Mouse (Mus musculus) neural tube, embryonic 11.5 days (tissue): ENCODE measurements around the gene Rpl28. TPM values are rescaled to one million over a fixed set of nuclear protein-coding genes. Genes with fewer than 3 reads are reported as not detected.

Experiments used
- ATAC-seq: fragments of 200-750 bp; cut with Nextera tagmentation; 2 replicates; pipeline ENCODE4 v1.8.0; 2017; ENCODE audit warnings: moderate number of reproducible peaks, mild to moderate bottlenecking, moderate TSS enrichment, moderate library complexity; ENCODE audit not compliant: insufficient read depth, low FRiP score, low TSS enrichment
- DNase-seq: peaks from one replicate; pipeline ENCODE4 v3.0.0-alpha.2; 2015; ENCODE audit warnings: low spot score
- H3K27ac ChIP-seq: fragments of 300-500 bp; sonication (generic); 2 replicates; pipeline ENCODE4 v1.5.1; 2014; ENCODE audit warnings: low read depth, mild to moderate bottlenecking, low read length
- H3K27me3 ChIP-seq: fragments of 300-500 bp; sonication (generic); 2 replicates; pipeline ENCODE4 v1.6.1; 2014; ENCODE audit warnings: mild to moderate bottlenecking, low read length, mixed read lengths; ENCODE audit not compliant: control insufficient read depth, insufficient read depth
- H3K36me3 ChIP-seq: fragments of 300-500 bp; sonication (generic); 2 replicates; pipeline ENCODE4 v1.6.1; 2014; ENCODE audit warnings: mild to moderate bottlenecking, low read length, moderate library complexity, mixed read lengths; ENCODE audit not compliant: control insufficient read depth, insufficient read depth
- H3K4me1 ChIP-seq: fragments of 300-500 bp; sonication (generic); 2 replicates; pipeline ENCODE4 v1.6.1; 2014; ENCODE audit warnings: low read length, mixed read lengths; ENCODE audit not compliant: control insufficient read depth, insufficient read depth
- H3K4me2 ChIP-seq: fragments of 300-500 bp; sonication (generic); 2 replicates; pipeline ENCODE4 v1.6.1; 2014; ENCODE audit warnings: low read depth, mild to moderate bottlenecking, moderate library complexity
- H3K4me3 ChIP-seq: fragments of 300-500 bp; sonication (generic); 2 replicates; pipeline ENCODE4 v1.5.1; 2014; ENCODE audit warnings: low read depth, low read length
- H3K9ac ChIP-seq: fragments of 300-500 bp; sonication (generic); 2 replicates; pipeline ENCODE4 v1.6.1; 2014; ENCODE audit warnings: mild to moderate bottlenecking, low read length
- H3K9me3 ChIP-seq: fragments of 300-500 bp; sonication (generic); 2 replicates; pipeline ENCODE4 v1.6.1; 2016; ENCODE audit warnings: low read length; ENCODE audit not compliant: control insufficient read depth
- WGBS: fragments of 180-500 bp; shearing (Covaris S2); extraction: QIAGEN DNeasy Blood & Tissue Kit; methylation state at CpG from one replicate; pipeline ENCODE4 v1.1.7; 2014; 5-methylcytosine and 5-hydroxymethylcytosine counted together
- polyA plus RNA-seq: library from polyadenylated mRNA; unstranded; fragments of >200 nt; fragmentation: Nextera tagmentation; extraction: Ambion mirVana; gene quantifications from 2 replicates; pipeline ENCODE4 v1.2.1, GENCODE M21; 2014

Rpl28 gene
- polyA plus RNA-seq, result 157 and 169 TPM in 2 replicates

GRCm38 (mm10) chr7:4792278-4793212, at the start of gene Rpl28:
Rpl28 (plus strand) TSS chr7:4792874.
- Histone ChIP-seq H3K27me3 (0 out of 2 replicates have a peak, but pooled peaks cover 9% of the 10 kb centered on the region), H3K9ac (peak within 1 kb of the TSS; percentile 86), H3K27ac (peak within 1 kb of the TSS; percentile 78), H3K4me3 (peak within 1 kb of the TSS; percentile 89), H3K4me1 (peaks cover 11% of the 10 kb centered on the region), H3K9me3 (no peaks in the 10 kb centered on the region), H3K4me2 (peak within 1 kb of the TSS; percentile 82), H3K36me3 (peaks cover 14% of the 10 kb centered on the region)
- DNase-seq (peak; percentile 95), ATAC-seq (peak; percentile 87)
- WGBS, result 3% methylated on average over 54 of the region's 54 CpGs

DNA sequence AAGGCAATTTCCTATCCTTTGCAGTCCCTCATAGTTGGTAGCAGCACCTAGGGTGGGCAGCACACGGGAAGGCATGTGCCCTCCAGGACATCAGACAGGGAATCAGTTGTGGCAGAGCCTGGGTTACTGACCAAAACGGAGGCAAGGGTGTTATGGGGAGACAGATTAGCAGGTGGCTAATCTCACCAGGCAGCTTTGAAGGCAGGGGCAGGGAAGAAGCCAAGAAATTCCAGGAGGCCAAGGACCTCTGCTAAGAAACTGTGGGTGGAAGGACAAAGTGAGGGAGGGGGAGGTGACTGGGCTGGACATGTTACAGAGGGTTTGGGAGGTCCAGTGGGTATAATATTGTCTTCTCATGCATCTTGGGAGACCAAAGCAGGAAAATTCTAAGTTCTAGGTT, 49.3 kb upstream of the Rpl28 start:
- Histone ChIP-seq H3K9ac (no peak overlapping the region), H3K9me3 (no peaks in the 10 kb centered on the region), H3K4me1 (peaks cover 17% of the 10 kb centered on the region), H3K4me2 (no peak overlapping the region), H3K27me3 (no peaks in the 10 kb centered on the region), H3K27ac (no peak overlapping the region), H3K4me3 (no peak overlapping the region), H3K36me3 (peaks cover 7% of the 10 kb centered on the region)
- ATAC-seq (no peak), DNase-seq (no peak)
- 83% methylated on average over 2 of the region's 2 CpGs for WGBS

GRCm38 (mm10) chr7:4744886-4745285, 47.8 kb upstream of the Rpl28 start:
- no peak for DNase-seq
- no peak for ATAC-seq
- Histone ChIP-seq H3K9ac (no peak overlapping the region), H3K4me2 (no peak overlapping the region), H3K27ac (no peak overlapping the region), H3K9me3 (no peaks in the 10 kb centered on the region), H3K36me3 (peaks cover 7% of the 10 kb centered on the region), H3K27me3 (no peaks in the 10 kb centered on the region), H3K4me1 (peaks cover 17% of the 10 kb centered on the region), H3K4me3 (no peak overlapping the region)
- WGBS, result 91% methylated on average over 6 of the region's 6 CpGs

- no peak overlapping the region for H3K4me3 ChIP-seq
- no peak overlapping the region for H3K9ac ChIP-seq
- no peak overlapping the region for H3K27ac ChIP-seq
- ATAC-seq, result no peak
- DNase-seq, result no peak
- 90% methylated on average over 22 of the region's 22 CpGs for WGBS
- H3K4me2 ChIP-seq, result no peak overlapping the region
- peaks cover 11% of the 10 kb centered on the region for H3K4me1 ChIP-seq
- H3K27me3 ChIP-seq, result no peaks in the 10 kb centered on the region
- H3K9me3 ChIP-seq, result no peaks in the 10 kb centered on the region
- H3K36me3 ChIP-seq, result peaks cover 7% of the 10 kb centered on the region
These were observed 46.2 kb upstream of the Rpl28 start for GRCm38 (mm10) chr7:4746326-4746980.

DNA sequence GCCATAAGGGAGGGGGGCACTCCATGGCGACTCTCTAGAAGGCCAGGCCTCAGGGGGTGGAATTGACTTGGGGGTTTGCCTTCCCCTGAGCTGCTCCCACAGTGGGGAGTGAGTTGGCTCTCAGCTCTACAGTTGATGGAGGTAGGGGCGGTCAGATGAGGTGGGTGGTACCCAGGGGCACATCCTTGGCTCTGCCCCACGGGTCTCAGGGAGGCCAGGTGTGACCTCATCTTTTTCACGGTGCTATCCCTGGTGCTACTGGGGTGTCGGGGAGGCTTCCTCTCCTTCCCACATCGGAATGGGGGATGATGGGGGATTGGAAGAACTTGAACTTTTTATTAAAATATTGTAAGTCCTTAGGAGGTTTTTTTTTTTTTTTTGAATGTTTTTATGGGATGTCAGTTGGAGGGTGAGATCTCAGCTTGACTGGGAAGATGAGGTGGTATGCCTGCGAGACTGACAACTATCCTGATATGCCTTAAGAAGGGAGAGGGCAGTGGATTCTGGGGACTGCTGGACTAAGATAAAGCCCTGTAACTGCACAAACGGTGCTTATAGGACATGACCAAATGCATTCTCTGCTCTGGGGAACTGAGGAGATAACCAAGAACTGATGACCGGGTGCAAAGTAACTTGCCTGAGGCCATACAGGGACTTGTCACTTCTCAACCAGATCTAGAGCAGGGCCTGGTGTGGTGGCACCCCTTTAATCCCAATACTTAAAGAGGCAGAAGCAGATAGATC, 45.3 kb upstream of the Rpl28 start:
- 68% methylated on average over 9 of the region's 9 CpGs for WGBS
- Histone ChIP-seq H3K27ac (0 out of 2 replicates have a peak overlapping the region, but pooled peaks have one; percentile 20), H3K9me3 (no peaks in the 10 kb centered on the region), H3K9ac (no peak overlapping the region), H3K27me3 (no peaks in the 10 kb centered on the region), H3K4me3 (no peak overlapping the region), H3K4me2 (no peak overlapping the region), H3K36me3 (peaks cover 5% of the 10 kb centered on the region), H3K4me1 (peaks cover 10% of the 10 kb centered on the region)
- no peak for ATAC-seq
- no peak for DNase-seq

- H3K4me3 ChIP-seq, result no peak overlapping the region
- H3K27ac ChIP-seq, result no peak overlapping the region
- no peaks in the 10 kb centered on the region for H3K27me3 ChIP-seq
- DNase-seq, result no peak
- no peaks in the 10 kb centered on the region for H3K9me3 ChIP-seq
- peaks cover 7% of the 10 kb centered on the region for H3K4me1 ChIP-seq
- no peak for ATAC-seq
- WGBS, result 77% methylated on average over 4 of the region's 4 CpGs
- no peak overlapping the region for H3K9ac ChIP-seq
- peaks cover 2% of the 10 kb centered on the region for H3K36me3 ChIP-seq
- H3K4me2 ChIP-seq, result no peak overlapping the region
These were observed 44.4 kb upstream of the Rpl28 start for GRCm38 (mm10) chr7:4748321-4748720.

GRCm38 (mm10) chr7:4749169-4749568, 43.5 kb upstream of the Rpl28 start:
- H3K27ac ChIP-seq, result no peak overlapping the region
- no peak overlapping the region for H3K9ac ChIP-seq
- H3K36me3 ChIP-seq, result peaks cover 2% of the 10 kb centered on the region
- no peak overlapping the region for H3K4me3 ChIP-seq
- ATAC-seq (no peak), DNase-seq (no peak)
- WGBS, result 83% methylated on average over 2 of the region's 2 CpGs
- H3K27me3 ChIP-seq, result no peaks in the 10 kb centered on the region
- H3K4me1 ChIP-seq, result peaks cover 7% of the 10 kb centered on the region
- H3K4me2 ChIP-seq, result no peak overlapping the region
- no peaks in the 10 kb centered on the region for H3K9me3 ChIP-seq

DNA sequence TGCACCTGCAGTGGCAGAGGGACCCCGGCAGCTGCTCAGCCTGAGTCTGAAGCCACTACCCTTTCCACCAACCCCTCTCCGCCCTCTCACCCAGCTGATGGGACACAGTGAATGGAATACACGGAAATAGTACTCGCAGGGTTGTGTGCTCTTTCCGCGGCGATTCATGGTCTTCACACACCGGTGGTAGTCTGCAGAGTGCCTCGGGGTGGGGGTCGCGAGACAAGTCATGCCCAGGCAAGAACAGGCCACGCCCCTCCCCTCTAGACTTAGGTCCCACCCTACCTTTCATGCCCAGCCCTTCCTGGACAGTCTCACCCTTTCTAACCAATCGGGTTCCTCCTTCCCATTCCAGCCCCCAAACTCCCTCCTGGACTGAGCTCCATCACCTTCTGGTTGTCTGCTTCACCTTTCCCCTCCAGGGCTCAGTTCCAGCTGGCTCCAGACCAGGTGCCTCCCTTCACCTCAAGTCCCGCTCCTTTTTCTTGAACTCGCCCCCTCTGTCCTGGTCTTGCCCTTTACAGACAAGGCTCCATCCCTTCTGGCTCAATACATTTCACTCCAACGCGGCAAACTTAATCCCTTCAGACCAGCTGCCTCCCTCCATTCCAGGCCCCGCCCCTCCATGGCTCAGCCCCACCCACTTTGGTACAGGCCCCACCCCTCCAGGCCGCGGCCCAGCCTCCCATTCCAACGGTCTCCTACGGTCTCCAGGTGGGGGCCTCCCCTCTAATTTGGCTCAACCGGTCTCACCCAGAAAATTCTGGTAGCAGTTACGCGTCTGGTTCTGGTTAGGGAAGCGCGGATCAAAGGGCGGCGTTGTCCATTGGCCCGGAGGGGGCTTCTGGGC, 40.5 kb upstream of the Rpl28 start:
- Histone ChIP-seq H3K4me2 (peak overlapping the region; percentile 39), H3K9me3 (no peaks in the 10 kb centered on the region), H3K9ac (no peak overlapping the region), H3K27ac (no peak overlapping the region), H3K27me3 (no peaks in the 10 kb centered on the region), H3K4me1 (peaks cover 7% of the 10 kb centered on the region), H3K4me3 (peak overlapping the region; percentile 31), H3K36me3 (no peaks in the 10 kb centered on the region; the same call in 1 of the 2 replicates)
- ATAC-seq (peak; percentile 69), DNase-seq (peak; percentile 69)
- WGBS, result 3% methylated on average over 30 of the region's 30 CpGs
